Mouse (Mus musculus): Measurements from ENCODE around the gene Vegfa. TPM values are rescaled to one million over a fixed set of nuclear protein-coding genes. Genes with fewer than 3 reads are reported as not detected.

Gene Vegfa
- polyA plus RNA-seq, 1 experiment from 2014 or later, result 2.1 TPM

DNA sequence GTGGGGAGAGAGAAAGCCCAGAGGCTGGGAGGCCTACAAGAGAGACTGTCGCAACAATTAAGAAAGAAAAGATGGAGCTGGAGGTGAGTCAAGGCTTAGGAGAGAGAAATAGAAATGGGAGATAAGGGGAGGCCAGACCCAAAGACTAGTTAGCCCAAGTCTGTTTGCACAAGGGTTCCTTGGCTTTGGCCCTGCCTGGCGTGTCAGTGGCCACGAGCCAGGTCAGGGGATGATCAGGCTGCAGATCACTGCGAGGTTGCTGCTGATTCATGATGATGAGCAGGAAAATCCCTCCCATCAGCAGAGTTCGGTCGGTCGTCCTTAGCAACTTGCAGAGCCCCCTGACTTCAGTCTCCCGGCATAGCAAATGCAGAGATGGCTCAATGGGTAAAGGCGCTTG is 37.9 kb upstream of the Vegfa start:
- no peaks in the 10 kb centered on the region for H3K9me3 ChIP-seq
- no peak for DNase-seq (ENCODE audit: low spot score)
- WGBS, result 67% methylated on average over 9 of the region's 9 CpGs
- H3K4me1 ChIP-seq, result peaks cover 31% of the 10 kb centered on the region
- no peaks in the 10 kb centered on the region for H3K36me3 ChIP-seq (replicated peaks)
- no peak overlapping the region for H3K27ac ChIP-seq (replicated peaks)
- no peak overlapping the region for H3K4me3 ChIP-seq
- 0 out of 2 replicates have a peak, but pooled peaks cover 3% of the 10 kb centered on the region for H3K27me3 ChIP-seq (replicated peaks; ENCODE audit: low read depth, poor library complexity, severe bottlenecking)

DNA sequence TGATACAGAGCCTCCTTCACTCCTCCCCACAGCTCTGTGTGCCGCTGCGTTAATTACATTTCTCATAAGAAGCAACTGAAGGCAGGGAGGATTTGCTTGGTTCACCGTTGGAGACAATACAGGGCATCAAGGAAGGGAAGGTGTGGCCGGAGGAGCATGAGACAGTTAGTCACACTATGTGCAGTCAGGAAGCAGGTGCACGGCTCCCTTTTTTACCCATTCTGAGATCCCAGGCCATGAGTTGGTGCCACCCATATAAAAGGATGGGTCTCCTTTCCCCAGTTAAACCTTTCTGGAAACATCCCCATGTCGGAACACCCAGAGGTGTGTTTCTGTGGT is 31.8 kb upstream of the Vegfa start:
- Histone ChIP-seq H3K4me3 (peak overlapping the region; percentile 24; the same call in 1 of the 2 replicates), H3K36me3 (replicated peaks) (no peaks in the 10 kb centered on the region), H3K27me3 (replicated peaks; ENCODE audit: low read depth, poor library complexity, severe bottlenecking) (no peaks in the 10 kb centered on the region), H3K27ac (replicated peaks) (peak overlapping the region; percentile 76), H3K4me1 (peaks cover 18% of the 10 kb centered on the region), H3K9me3 (no peaks in the 10 kb centered on the region)
- 64% methylated on average over 6 of the region's 6 CpGs for WGBS
- DNase-seq (ENCODE audit: low spot score), result no peak

DNA sequence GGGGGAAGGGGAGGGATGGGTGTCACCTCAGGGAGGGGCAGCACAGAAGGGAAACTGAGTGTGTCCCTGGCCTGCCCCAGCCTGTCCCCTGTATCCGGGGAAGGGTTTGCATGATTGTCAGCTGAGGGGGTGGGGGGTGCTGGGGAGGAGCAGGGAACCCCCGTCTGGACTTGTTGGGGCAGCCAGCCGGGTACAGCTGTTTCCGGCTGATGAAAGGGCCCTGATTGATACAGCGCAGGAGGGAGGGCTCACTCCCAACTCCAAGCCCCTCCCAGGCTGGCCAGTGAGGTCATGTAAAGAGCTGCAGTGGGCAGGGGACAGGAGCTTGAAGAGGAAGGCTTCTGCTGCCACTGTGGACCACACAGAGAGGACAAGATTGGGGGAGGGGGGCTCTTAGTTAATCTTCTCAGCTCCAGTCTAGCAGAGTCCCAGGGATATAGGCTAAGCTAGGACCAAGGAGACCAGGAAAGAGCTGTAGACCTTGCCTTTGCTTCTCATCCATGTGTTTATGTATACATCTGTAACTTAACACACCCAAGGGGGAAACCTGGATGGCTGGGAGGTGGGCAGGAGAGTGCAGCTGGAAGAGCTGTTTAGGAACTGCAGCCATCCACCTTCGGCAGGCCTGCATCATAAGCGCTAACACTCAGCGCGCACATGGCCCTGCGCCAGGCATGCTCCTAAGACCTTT is 31.3 kb upstream of the Vegfa start:
- WGBS, result 36% methylated on average over 10 of the region's 10 CpGs
- H3K27me3 ChIP-seq (replicated peaks; ENCODE audit: low read depth, poor library complexity, severe bottlenecking), result no peaks in the 10 kb centered on the region
- DNase-seq (ENCODE audit: low spot score), result peak; percentile 73
- peak overlapping the region; percentile 76 for H3K27ac ChIP-seq (replicated peaks)
- no peaks in the 10 kb centered on the region for H3K9me3 ChIP-seq
- H3K4me3 ChIP-seq, result peak overlapping the region; percentile 24; the same call in 1 of the 2 replicates
- no peaks in the 10 kb centered on the region for H3K36me3 ChIP-seq (replicated peaks)
- peaks cover 18% of the 10 kb centered on the region for H3K4me1 ChIP-seq

DNA sequence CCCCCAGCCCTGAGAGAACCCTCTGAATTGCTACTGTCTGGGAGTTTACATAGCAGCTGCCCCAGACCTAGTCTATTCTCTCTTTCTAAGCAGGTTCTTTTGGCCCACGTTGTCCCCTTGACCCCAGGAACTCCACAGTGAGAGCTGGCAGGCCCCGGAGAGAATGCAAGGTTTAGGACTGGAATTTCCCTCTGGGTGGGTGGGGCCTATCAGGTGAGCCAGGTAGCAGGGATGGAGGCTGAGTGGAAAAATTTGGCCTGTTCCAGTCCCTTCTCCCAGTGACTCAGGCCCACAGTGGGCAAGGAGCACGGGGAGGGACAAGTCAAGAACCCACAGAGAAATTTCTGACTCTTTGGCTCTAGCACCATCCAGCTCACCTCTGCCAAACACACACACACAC is 28.1 kb upstream of the Vegfa start:
- no peak for DNase-seq (ENCODE audit: low spot score)
- Histone ChIP-seq H3K27ac (replicated peaks) (no peak overlapping the region), H3K4me1 (peaks cover 32% of the 10 kb centered on the region), H3K27me3 (replicated peaks; ENCODE audit: low read depth, poor library complexity, severe bottlenecking) (no peaks in the 10 kb centered on the region), H3K9me3 (no peaks in the 10 kb centered on the region), H3K36me3 (replicated peaks) (no peaks in the 10 kb centered on the region), H3K4me3 (no peak overlapping the region)
- WGBS, result 64% methylated on average over 3 of the region's 3 CpGs

DNA sequence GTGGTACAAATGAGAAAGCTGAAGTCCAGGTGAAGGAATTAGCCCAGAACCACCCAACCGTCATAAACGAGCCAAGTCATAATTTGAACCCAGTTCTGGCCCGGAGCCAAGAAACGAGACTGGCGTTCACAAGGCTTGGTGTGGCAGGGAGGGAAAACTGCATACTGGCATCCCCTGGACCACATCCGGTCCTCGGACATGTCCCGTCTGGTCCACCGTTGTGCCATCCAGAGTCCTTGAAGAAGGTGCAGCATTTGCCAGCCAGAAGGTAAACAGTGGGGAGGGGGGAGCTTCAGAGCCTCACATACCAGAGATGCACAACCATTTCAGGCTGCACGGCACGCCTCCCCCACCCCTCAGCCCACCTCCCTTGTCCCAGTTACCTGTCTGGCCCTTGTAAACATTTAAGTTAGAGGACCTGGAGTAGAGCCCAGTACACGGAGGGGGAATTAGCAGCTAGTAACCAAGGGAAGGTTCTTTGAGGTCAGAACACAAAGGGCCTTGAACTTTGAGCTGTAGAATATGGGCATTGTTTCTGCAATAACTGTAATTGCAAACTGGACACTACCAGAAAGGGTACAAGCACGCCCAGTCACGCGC is 27.2 kb upstream of the Vegfa start:
- no peak for DNase-seq (ENCODE audit: low spot score)
- H3K9me3 ChIP-seq, result no peaks in the 10 kb centered on the region
- no peaks in the 10 kb centered on the region for H3K27me3 ChIP-seq (replicated peaks; ENCODE audit: low read depth, poor library complexity, severe bottlenecking)
- no peaks in the 10 kb centered on the region for H3K36me3 ChIP-seq (replicated peaks)
- peaks cover 31% of the 10 kb centered on the region for H3K4me1 ChIP-seq
- WGBS, result 90% methylated on average over 15 of the region's 15 CpGs
- H3K4me3 ChIP-seq, result no peak overlapping the region
- no peak overlapping the region for H3K27ac ChIP-seq (replicated peaks)

DNA sequence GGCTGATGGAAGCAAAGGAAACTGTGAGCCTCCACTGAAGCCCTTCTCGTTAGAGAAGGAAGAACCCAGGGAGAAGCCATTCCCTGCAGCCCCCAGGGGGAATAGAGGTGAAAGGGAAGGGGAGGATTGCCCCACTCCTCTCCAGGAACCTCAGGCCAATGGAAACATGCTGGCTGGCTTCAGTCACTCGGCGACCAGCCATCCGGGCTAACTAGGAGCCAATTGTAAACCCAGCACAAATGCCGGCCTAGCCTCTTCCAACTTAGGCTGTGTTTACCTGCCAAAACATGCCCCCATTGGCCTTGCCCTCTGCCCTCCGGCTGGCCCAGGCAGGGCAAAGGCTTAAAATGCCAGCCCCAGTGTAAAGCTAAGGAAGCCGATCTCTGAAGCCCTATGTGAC is 24.1 kb upstream of the Vegfa start:
- H3K27me3 ChIP-seq (replicated peaks; ENCODE audit: low read depth, poor library complexity, severe bottlenecking), result 0 out of 2 replicates have a peak, but pooled peaks cover 4% of the 10 kb centered on the region
- H3K9me3 ChIP-seq, result no peaks in the 10 kb centered on the region
- H3K4me3 ChIP-seq, result no peak overlapping the region
- no peak for DNase-seq (ENCODE audit: low spot score)
- 54% methylated on average over 7 of the region's 7 CpGs for WGBS
- peaks cover 32% of the 10 kb centered on the region for H3K4me1 ChIP-seq
- peak overlapping the region; percentile 51; the same call in 1 of the 2 replicates for H3K27ac ChIP-seq (replicated peaks)
- H3K36me3 ChIP-seq (replicated peaks), result no peaks in the 10 kb centered on the region

DNA sequence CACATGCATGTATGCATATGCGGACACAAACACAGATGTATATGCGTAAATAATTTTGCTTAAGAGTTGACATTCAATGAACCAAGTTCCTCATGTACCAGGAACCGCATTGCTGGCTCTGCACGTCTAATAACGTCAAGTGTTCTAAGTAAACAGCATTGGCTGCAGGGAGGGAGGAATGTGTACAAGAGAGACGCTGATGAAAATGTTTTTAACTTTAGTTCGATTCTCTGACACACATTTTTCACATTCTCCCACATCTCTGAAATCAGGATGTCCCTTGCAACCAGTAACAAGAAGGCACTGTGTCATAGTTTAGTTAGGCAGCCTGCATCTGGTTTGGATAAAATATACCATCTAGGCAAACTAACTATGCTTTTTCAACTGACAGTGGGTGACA is 23.6 kb upstream of the Vegfa start:
- H3K9me3 ChIP-seq, result no peaks in the 10 kb centered on the region
- no peak overlapping the region for H3K27ac ChIP-seq (replicated peaks)
- H3K36me3 ChIP-seq (replicated peaks), result no peaks in the 10 kb centered on the region
- no peak overlapping the region for H3K4me3 ChIP-seq
- WGBS, result 84% methylated on average over 7 of the region's 7 CpGs
- 0 out of 2 replicates have a peak, but pooled peaks cover 4% of the 10 kb centered on the region for H3K27me3 ChIP-seq (replicated peaks; ENCODE audit: low read depth, poor library complexity, severe bottlenecking)
- peaks cover 32% of the 10 kb centered on the region for H3K4me1 ChIP-seq
- no peak for DNase-seq (ENCODE audit: low spot score)

DNA sequence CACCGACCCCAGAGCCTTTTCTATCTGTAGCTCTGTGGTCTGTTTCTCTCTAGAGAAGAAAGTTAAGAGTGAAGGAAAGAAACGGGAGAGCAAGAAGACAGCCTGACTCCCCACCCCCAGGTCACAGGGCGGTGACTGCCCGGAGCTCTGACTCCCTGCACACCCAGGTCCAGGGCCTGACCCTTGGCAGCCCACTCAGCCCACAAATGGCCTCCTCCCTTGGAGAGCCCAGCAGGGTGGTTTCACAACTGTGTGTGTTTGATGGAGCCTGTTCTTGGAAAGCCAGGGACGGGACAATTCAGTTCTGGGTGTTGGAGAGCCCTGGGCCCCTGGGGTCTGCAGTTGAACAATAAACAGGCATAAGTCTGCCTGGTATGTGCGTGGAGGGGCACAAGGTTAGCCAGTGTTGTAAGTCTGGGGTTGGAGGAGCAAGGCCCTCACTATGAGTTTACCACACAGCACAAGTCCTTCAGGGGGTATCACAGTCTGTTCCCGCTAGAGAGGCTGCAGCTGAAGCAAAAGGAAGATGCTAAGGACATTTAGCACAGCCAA is 21.2 kb upstream of the Vegfa start:
- Histone ChIP-seq H3K9me3 (peaks cover under 1% of the 10 kb centered on the region), H3K4me1 (peaks cover 41% of the 10 kb centered on the region), H3K27me3 (replicated peaks; ENCODE audit: low read depth, poor library complexity, severe bottlenecking) (0 out of 2 replicates have a peak, but pooled peaks cover 4% of the 10 kb centered on the region), H3K27ac (replicated peaks) (no peak overlapping the region), H3K36me3 (replicated peaks) (no peaks in the 10 kb centered on the region), H3K4me3 (no peak overlapping the region)
- no peak for DNase-seq (ENCODE audit: low spot score)
- 73% methylated on average over 7 of the region's 7 CpGs for WGBS

DNA sequence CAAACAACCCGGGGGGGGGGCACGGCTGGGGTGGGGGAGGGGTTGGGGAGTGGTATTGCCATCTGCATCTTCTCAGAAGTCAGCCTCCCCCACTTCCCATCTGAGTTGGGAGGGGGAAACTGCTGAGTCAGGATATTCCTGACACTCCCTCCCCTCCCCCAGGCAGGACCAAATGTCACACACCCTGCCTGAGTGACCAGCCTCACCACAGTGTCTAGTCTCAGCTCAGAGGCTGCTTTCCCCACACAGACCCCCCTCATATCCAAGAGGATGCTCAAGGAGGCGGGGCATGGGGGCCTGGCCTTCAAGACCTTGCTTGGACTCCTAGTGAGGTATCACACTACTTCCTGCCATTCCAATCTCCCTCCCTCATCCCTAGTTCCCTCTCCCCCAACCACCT is 20.0 kb upstream of the Vegfa start:
- H3K9me3 ChIP-seq, result peaks cover 6% of the 10 kb centered on the region
- H3K27ac ChIP-seq (replicated peaks), result 0 out of 2 replicates have a peak overlapping the region, but pooled peaks have one; percentile 40
- DNase-seq (ENCODE audit: low spot score), result no peak
- no peaks in the 10 kb centered on the region for H3K36me3 ChIP-seq (replicated peaks)
- whole genome bisulfite sequencing, result 26% methylated on average over 3 of the region's 3 CpGs
- no peak overlapping the region for H3K4me3 ChIP-seq
- peaks cover 41% of the 10 kb centered on the region for H3K4me1 ChIP-seq
- H3K27me3 ChIP-seq (replicated peaks; ENCODE audit: low read depth, poor library complexity, severe bottlenecking), result 0 out of 2 replicates have a peak, but pooled peaks cover 4% of the 10 kb centered on the region

DNA sequence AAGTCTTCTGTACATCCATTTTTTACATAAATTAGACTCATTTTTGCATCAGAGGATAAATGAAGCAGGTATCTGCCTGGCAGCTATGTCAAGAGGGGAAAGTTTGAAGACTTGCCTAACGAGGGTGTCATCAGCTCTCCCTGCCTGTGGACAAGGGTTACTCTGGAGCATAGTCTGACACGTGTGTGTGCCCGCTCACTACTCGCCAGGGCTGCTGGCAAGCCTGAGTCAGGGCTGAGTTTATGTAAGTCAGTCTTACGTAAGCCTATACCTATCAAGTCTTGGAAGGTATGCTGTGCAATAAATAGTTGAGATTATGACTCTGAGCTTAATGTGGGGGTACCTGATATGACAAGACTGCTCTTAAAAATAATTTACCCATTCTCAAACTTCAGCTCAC is 19.2 kb upstream of the Vegfa start:
- 78% methylated on average over 5 of the region's 5 CpGs for WGBS
- Histone ChIP-seq H3K36me3 (replicated peaks) (no peaks in the 10 kb centered on the region), H3K27me3 (replicated peaks; ENCODE audit: low read depth, poor library complexity, severe bottlenecking) (0 out of 2 replicates have a peak, but pooled peaks cover 4% of the 10 kb centered on the region), H3K4me3 (no peak overlapping the region), H3K27ac (replicated peaks) (no peak overlapping the region), H3K4me1 (peaks cover 37% of the 10 kb centered on the region), H3K9me3 (peaks cover 6% of the 10 kb centered on the region)
- DNase-seq (ENCODE audit: low spot score), result no peak

DNA sequence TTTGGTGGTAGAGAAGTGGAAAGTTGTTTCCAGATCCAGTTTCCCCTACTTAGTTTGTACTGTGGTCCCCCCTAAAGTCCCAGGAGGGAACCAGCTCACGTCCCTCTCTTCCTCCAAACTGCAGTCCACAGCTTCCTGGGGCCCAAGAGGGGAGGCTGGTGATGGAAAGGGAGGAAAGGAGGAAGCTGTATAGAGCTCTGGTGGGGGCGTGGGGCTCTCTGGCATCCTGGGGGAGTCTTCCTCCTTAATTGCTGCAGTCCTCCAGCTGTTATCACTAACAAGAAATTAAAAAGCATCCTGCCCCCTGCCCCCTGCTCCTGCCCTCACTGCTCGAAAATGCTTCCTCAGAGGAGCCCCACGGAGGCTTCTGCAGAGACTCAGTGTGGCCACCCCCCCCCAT is 17.4 kb upstream of the Vegfa start:
- Histone ChIP-seq H3K36me3 (replicated peaks) (no peaks in the 10 kb centered on the region), H3K9me3 (peaks cover 6% of the 10 kb centered on the region), H3K4me1 (peaks cover 28% of the 10 kb centered on the region), H3K27me3 (replicated peaks; ENCODE audit: low read depth, poor library complexity, severe bottlenecking) (0 out of 2 replicates have a peak, but pooled peaks cover 4% of the 10 kb centered on the region), H3K27ac (replicated peaks) (no peak overlapping the region), H3K4me3 (no peak overlapping the region)
- WGBS, result 30% methylated on average over 4 of the region's 4 CpGs
- no peak for DNase-seq (ENCODE audit: low spot score)

DNA sequence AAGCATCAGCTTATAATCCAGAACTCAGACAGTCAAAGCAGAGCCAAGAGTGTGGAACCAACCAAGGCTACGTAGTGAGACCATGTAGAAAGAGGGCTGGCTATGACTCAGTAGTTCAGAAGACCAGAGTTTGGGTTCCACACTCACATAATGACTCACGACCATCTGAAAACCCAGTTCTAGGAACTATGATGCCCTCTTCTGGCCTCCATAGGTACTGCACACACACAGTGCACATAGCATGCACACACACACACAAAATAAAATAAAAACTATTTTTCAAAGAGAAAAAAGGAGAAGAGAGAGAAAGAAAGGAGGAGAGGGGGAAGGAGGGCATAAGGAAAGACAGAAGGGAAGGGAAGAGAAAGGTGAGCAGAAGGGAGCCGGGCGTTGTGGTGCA is 16.0 kb upstream of the Vegfa start:
- no peaks in the 10 kb centered on the region for H3K27me3 ChIP-seq (replicated peaks; ENCODE audit: low read depth, poor library complexity, severe bottlenecking)
- no peak overlapping the region for H3K27ac ChIP-seq (replicated peaks)

DNA sequence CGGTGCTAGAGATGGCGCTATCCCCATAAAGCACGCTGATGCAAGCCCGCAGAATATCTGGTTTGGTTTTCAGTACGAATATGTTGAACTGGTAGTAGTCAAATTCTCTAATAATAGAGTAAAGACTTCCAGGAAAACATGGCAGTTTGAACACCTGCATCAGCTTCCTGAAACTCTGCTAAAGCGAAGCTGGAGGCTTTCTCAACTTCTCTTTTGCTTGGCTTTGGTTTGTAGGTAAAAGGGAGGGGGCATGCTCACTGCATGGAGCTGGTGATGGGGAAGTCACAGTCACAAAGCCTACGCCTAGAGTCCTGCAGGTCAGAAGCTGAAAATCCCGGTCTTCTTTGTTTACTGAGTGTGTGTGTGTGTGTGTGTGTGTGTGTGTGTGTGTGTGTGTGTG is 13.6 kb upstream of the Vegfa start:
- peaks cover 6% of the 10 kb centered on the region for H3K9me3 ChIP-seq
- DNase-seq (ENCODE audit: low spot score), result no peak
- no peaks in the 10 kb centered on the region for H3K27me3 ChIP-seq (replicated peaks; ENCODE audit: low read depth, poor library complexity, severe bottlenecking)
- no peaks in the 10 kb centered on the region for H3K36me3 ChIP-seq (replicated peaks)
- H3K27ac ChIP-seq (replicated peaks), result no peak overlapping the region
- peaks cover 15% of the 10 kb centered on the region for H3K4me1 ChIP-seq
- no peak overlapping the region for H3K4me3 ChIP-seq
- 88% methylated on average over 8 of the region's 8 CpGs for WGBS

More for the DNA sequence above, 16.0 kb upstream of the Vegfa start:
- WGBS, result 95% methylated on average over 4 of the region's 4 CpGs
- peaks cover 6% of the 10 kb centered on the region for H3K9me3 ChIP-seq
- DNase-seq (ENCODE audit: low spot score), result no peak
- no peaks in the 10 kb centered on the region for H3K36me3 ChIP-seq (replicated peaks)
- H3K4me1 ChIP-seq, result peaks cover 24% of the 10 kb centered on the region
- no peak overlapping the region for H3K4me3 ChIP-seq

Data from embryonic facial prominence, embryonic 10.5 days (tissue).